Mouse (Mus musculus) heart, adult 2 months (tissue): ENCODE measurements around the gene Jmjd6. TPM values are rescaled to one million over a fixed set of nuclear protein-coding genes. Genes with fewer than 3 reads are reported as not detected.

Experiments used
- DNase-seq, 2 experiments: peaks; one replicate each; pipeline ENCODE4 v3.0.0; 2021
- H3K27ac ChIP-seq: fragments of 200-600 bp; 2 replicates; pipeline ENCODE4 v1.8.1; 2022
- H3K27me3 ChIP-seq: fragments of 200-500 bp; 2 replicates; pipeline ENCODE4 v1.6.1; 2012; ENCODE audit warnings: mild to moderate bottlenecking, low read length, inconsistent platforms, mixed read lengths; ENCODE audit not compliant: control insufficient read depth, insufficient read depth
- H3K36me3 ChIP-seq: fragments of 200-500 bp; 2 replicates; pipeline ENCODE4 v1.6.1; 2012; ENCODE audit warnings: low read length, inconsistent platforms; ENCODE audit not compliant: control insufficient read depth, insufficient read depth
- H3K4me1 ChIP-seq: fragments of 200-500 bp; 2 replicates; pipeline ENCODE4 v1.6.1; 2011; ENCODE audit warnings: low read length; ENCODE audit not compliant: control insufficient read depth, insufficient read depth
- H3K4me3 ChIP-seq: fragments of 200-600 bp; 2 replicates; pipeline ENCODE4 v1.8.1; 2022
- H3K79me2 ChIP-seq: fragments of 200-500 bp; replicated peaks from 2 replicates; pipeline ENCODE4 v1.6.1; 2012; ENCODE audit warnings: mild to moderate bottlenecking, inconsistent platforms, low read length, moderate library complexity, mixed read lengths; ENCODE audit not compliant: control insufficient read depth, insufficient read depth
- H3K9ac ChIP-seq: fragments of 200-500 bp; 2 replicates; pipeline ENCODE4 v1.6.1; 2012; ENCODE audit warnings: low read depth, mild to moderate bottlenecking, control low read depth, inconsistent platforms, low read length, mixed read lengths
- CTCF ChIP-seq: fragments of 200-600 bp; IDR thresholded peaks from 2 replicates; pipeline ENCODE4 v1.8.1; 2022; ENCODE audit warnings: antibody characterized with exemption, mild to moderate bottlenecking, moderate library complexity
- EP300 ChIP-seq: fragments of 200-500 bp; IDR thresholded peaks from 2 replicates; pipeline ENCODE4 v1.6.1; 2011; ENCODE audit warnings: low read depth, low read length, control low read depth; ENCODE audit not compliant: insufficient read depth
- POLR2A ChIP-seq: fragments of 200-500 bp; IDR thresholded peaks from 2 replicates; pipeline ENCODE4 v1.6.1; 2011; ENCODE audit warnings: mild to moderate bottlenecking, low read depth, low read length, control low read depth; ENCODE audit not compliant: insufficient read depth
- WGBS: fragments of 180-500 bp; shearing (Covaris S2); methylation state at CpG from one replicate; pipeline ENCODE4 v1.1.7; 2018; 5-methylcytosine and 5-hydroxymethylcytosine counted together
- intact Hi-C: fragments of 180-260 bp; cut with DNase I; formaldehyde crosslinking; loops from one replicate; pipeline ENCODE4 v1.15.1; 2025
- polyA plus RNA-seq: library from polyadenylated mRNA; depleted of rRNA; stranded (reverse); fragments of >200 nt; gene quantifications from 2 replicates; pipeline ENCODE4 v1.2.3, GENCODE M21; 2012
- total RNA-seq, 2 experiments: library from RNA; stranded (reverse); gene quantifications; 2 replicates each; pipeline ENCODE4 v1.2.3; 2021

Gene Jmjd6
- total and polyA plus RNA-seq, 3 experiments: 14.6 to 37.4 (median 34.1) TPM

GRCm38 (mm10) chr11:116809520-116809919 lies 33.7 kb downstream of the Jmjd6 start:
- H3K36me3 ChIP-seq: no peaks in the 10 kb centered on the region
- H3K4me3 ChIP-seq: no peak overlapping the region
- H3K27me3 ChIP-seq: no peaks in the 10 kb centered on the region
- H3K9ac ChIP-seq: no peak overlapping the region
- no peak for DNase-seq
- intact Hi-C loops: loop anchor here (5.0 to 10.0 kb wide), 3 partner anchors 57 to 135 kb away; no protein-coding TSS in a partner anchor
- TF ChIP-seq POLR2A (no peak), EP300 (no peak), CTCF (no peak)
- 84% methylated on average over 8 of the region's 8 CpGs for WGBS
- no peaks in the 10 kb centered on the region for H3K79me2 ChIP-seq
- H3K4me1 ChIP-seq: peaks cover 18% of the 10 kb centered on the region
- no peak overlapping the region for H3K27ac ChIP-seq

DNA sequence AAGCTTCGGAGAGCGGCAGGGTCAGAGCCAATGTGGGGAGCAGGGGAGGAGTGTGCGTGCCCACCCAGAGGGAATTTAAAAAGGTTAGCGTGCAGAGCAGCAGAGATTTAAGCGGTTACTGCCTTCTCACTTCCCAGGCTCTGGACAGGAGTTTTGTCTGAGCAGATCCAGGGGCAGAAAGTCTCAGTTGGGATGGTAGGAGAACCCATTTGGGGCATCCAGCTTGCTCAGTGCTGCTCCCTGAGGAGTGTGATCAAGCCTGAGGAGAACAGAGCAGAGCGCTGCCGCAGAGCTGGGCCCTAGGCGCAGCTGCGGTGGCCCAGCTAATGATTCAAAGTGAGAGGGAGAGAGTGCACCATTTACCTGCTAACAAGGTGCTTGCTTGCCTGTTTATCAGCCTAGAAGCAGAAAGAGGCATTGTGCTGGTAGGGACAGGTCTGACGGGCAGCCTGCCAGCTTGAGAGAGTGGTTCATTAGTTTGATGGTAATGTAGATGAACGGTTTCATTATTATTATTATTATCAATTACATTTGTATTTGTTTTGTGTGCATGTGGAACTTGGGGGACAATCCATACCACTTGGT lies 34.3 kb downstream of the Jmjd6 start:
- H3K4me1 ChIP-seq: peaks cover 18% of the 10 kb centered on the region
- H3K4me3 ChIP-seq: no peak overlapping the region
- no peak overlapping the region for H3K27ac ChIP-seq
- no peak for DNase-seq
- no peaks in the 10 kb centered on the region for H3K27me3 ChIP-seq
- 86% methylated on average over 11 of the region's 11 CpGs for WGBS
- H3K79me2 ChIP-seq: no peaks in the 10 kb centered on the region
- no peak for TF ChIP-seq CTCF
- no peak for TF ChIP-seq EP300
- no peak for TF ChIP-seq POLR2A
- no peak overlapping the region for H3K9ac ChIP-seq
- H3K36me3 ChIP-seq: no peaks in the 10 kb centered on the region
- intact Hi-C loops: loop anchor here (1.0 to 10.0 kb wide), 4 partner anchors 57 to 166 kb away; no protein-coding TSS in a partner anchor

DNA sequence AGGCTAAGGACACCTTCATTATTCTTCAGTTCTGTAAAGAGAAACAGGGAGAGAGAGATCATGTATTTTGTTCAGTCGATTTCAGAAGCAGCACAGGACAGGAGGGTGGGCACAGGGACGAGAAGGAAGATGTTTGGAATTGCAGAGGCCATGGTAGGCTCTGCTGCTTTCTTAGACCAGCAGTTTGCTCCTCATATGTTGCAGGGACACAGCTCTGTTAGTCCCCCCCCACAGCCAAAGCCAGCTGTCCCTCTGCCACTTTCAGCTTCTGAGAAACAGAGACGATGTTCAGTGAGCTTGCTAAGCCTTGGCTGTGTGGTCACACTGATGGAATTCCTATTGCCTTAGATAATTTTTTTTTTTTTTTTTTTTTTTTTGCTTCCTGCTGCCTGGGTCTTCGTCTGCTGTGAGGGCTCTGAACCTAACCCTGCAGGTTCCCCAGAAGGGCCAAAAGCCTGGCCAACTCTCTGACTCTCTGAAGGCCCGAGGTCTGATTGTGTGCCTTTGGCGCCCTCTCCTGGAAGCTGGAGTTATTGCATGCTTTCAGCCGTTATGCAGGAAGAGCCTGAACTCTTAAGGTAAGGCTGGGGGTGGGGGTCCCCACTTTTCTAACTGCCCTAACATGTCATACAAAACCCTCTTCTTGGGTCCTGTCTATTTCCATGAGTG lies 35.2 kb downstream of the Jmjd6 start:
- no peaks in the 10 kb centered on the region for H3K36me3 ChIP-seq
- H3K27ac ChIP-seq: peak overlapping the region; percentile 52
- peak; percentile 86 to 87 for DNase-seq
- WGBS: 18% methylated on average over 7 of the region's 7 CpGs
- no peaks in the 10 kb centered on the region for H3K79me2 ChIP-seq
- no peak overlapping the region for H3K4me3 ChIP-seq
- no peak overlapping the region for H3K9ac ChIP-seq
- H3K27me3 ChIP-seq: no peaks in the 10 kb centered on the region
- intact Hi-C loops: loop anchor here (1.0 to 10.0 kb wide), 4 partner anchors 56 to 165 kb away; no protein-coding TSS in a partner anchor
- H3K4me1 ChIP-seq: peaks cover 10% of the 10 kb centered on the region
- TF ChIP-seq CTCF (peak; percentile 89), EP300 (peak; percentile 94), POLR2A (no peak)

GRCm38 (mm10) chr11:116807526-116807925 lies 35.7 kb downstream of the Jmjd6 start:
- WGBS: 28% methylated on average over 3 of the region's 3 CpGs
- no peaks in the 10 kb centered on the region for H3K79me2 ChIP-seq
- DNase-seq: no peak
- peaks cover 5% of the 10 kb centered on the region for H3K4me1 ChIP-seq
- H3K4me3 ChIP-seq: no peak overlapping the region
- no peaks in the 10 kb centered on the region for H3K27me3 ChIP-seq
- peak overlapping the region; percentile 52; the same call in 1 of the 2 replicates for H3K27ac ChIP-seq
- intact Hi-C loops: loop anchor here (5.0 to 10.0 kb wide), 3 partner anchors 55 to 133 kb away; no protein-coding TSS in a partner anchor
- no peak overlapping the region for H3K9ac ChIP-seq
- H3K36me3 ChIP-seq: no peaks in the 10 kb centered on the region
- TF ChIP-seq CTCF (no peak), EP300 (no peak), POLR2A (no peak)

- Histone ChIP-seq H3K27me3 (no peaks in the 10 kb centered on the region), H3K27ac (peak overlapping the region; percentile 65), H3K4me1 (peaks cover 5% of the 10 kb centered on the region), H3K9ac (no peak overlapping the region), H3K4me3 (no peak overlapping the region), H3K36me3 (no peaks in the 10 kb centered on the region), H3K79me2 (no peaks in the 10 kb centered on the region)
- 39% methylated on average over 7 of the region's 7 CpGs for WGBS
- no peak for DNase-seq
- intact Hi-C loops: loop anchor here (5.0 to 10.0 kb wide), 3 partner anchors 55 to 132 kb away; no protein-coding TSS in a partner anchor
- TF ChIP-seq EP300: no peak
- TF ChIP-seq CTCF: peak; percentile 21; the same call in 1 of the 2 replicates
- no peak for TF ChIP-seq POLR2A
Observed at GRCm38 (mm10) chr11:116807116-116807515, 36.1 kb downstream of the Jmjd6 start.
